Mouse (Mus musculus) heart, adult 2 months (tissue): ENCODE measurements around the gene Vps37b. TPM values are rescaled to one million over a fixed set of nuclear protein-coding genes. Genes with fewer than 3 reads are reported as not detected.

Experiments
- DNase-seq, 2 experiments: peaks; one replicate each; pipeline ENCODE4 v3.0.0; 2021
- H3K27ac ChIP-seq: fragments of 200-600 bp; 2 replicates; pipeline ENCODE4 v1.8.1; 2022
- H3K27me3 ChIP-seq: fragments of 200-500 bp; 2 replicates; pipeline ENCODE4 v1.6.1; 2012; ENCODE audit warnings: mild to moderate bottlenecking, low read length, inconsistent platforms, mixed read lengths; ENCODE audit not compliant: control insufficient read depth, insufficient read depth
- H3K36me3 ChIP-seq: fragments of 200-500 bp; 2 replicates; pipeline ENCODE4 v1.6.1; 2012; ENCODE audit warnings: low read length, inconsistent platforms; ENCODE audit not compliant: control insufficient read depth, insufficient read depth
- H3K4me1 ChIP-seq: fragments of 200-500 bp; 2 replicates; pipeline ENCODE4 v1.6.1; 2011; ENCODE audit warnings: low read length; ENCODE audit not compliant: control insufficient read depth, insufficient read depth
- H3K4me3 ChIP-seq: fragments of 200-600 bp; 2 replicates; pipeline ENCODE4 v1.8.1; 2022
- H3K79me2 ChIP-seq: fragments of 200-500 bp; replicated peaks from 2 replicates; pipeline ENCODE4 v1.6.1; 2012; ENCODE audit warnings: mild to moderate bottlenecking, inconsistent platforms, low read length, moderate library complexity, mixed read lengths; ENCODE audit not compliant: control insufficient read depth, insufficient read depth
- H3K9ac ChIP-seq: fragments of 200-500 bp; 2 replicates; pipeline ENCODE4 v1.6.1; 2012; ENCODE audit warnings: low read depth, mild to moderate bottlenecking, control low read depth, inconsistent platforms, low read length, mixed read lengths
- CTCF ChIP-seq: fragments of 200-600 bp; IDR thresholded peaks from 2 replicates; pipeline ENCODE4 v1.8.1; 2022; ENCODE audit warnings: antibody characterized with exemption, mild to moderate bottlenecking, moderate library complexity
- EP300 ChIP-seq: fragments of 200-500 bp; IDR thresholded peaks from 2 replicates; pipeline ENCODE4 v1.6.1; 2011; ENCODE audit warnings: low read depth, low read length, control low read depth; ENCODE audit not compliant: insufficient read depth
- POLR2A ChIP-seq: fragments of 200-500 bp; IDR thresholded peaks from 2 replicates; pipeline ENCODE4 v1.6.1; 2011; ENCODE audit warnings: mild to moderate bottlenecking, low read depth, low read length, control low read depth; ENCODE audit not compliant: insufficient read depth
- WGBS: fragments of 180-500 bp; shearing (Covaris S2); methylation state at CpG from one replicate; pipeline ENCODE4 v1.1.7; 2018; 5-methylcytosine and 5-hydroxymethylcytosine counted together
- intact Hi-C: fragments of 180-260 bp; cut with DNase I; formaldehyde crosslinking; loops from one replicate; pipeline ENCODE4 v1.15.1; 2025
- polyA plus RNA-seq: library from polyadenylated mRNA; depleted of rRNA; stranded (reverse); fragments of >200 nt; gene quantifications from 2 replicates; pipeline ENCODE4 v1.2.3, GENCODE M21; 2012
- total RNA-seq, 2 experiments: library from RNA; stranded (reverse); gene quantifications; 2 replicates each; pipeline ENCODE4 v1.2.3; 2021

The Vps37b gene
- total and polyA plus RNA-seq, 3 experiments: 16.0 to 22.7 (median 16.7) TPM

DNA sequence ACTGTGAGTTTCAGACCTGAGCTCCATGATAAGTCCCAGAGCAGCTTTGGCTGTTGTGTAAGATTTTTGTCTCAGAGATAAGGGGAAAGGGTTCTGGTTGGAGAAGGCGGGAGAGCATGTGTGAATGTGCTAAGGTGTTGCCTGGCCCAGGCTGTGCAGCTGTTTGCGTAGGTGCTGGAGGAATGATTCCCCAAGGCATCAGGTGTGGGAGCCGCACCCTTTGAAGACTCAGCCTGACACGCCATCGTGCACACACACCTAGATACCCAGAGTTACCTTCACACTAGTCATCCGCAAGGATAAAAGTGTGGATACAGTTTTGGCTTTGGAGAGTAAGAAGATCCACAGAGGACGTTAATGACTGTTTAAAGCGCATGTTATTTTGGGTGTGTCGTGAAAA is 3.3 kb upstream of the Vps37b start:
- H3K4me3 ChIP-seq: no peak overlapping the region
- H3K79me2 ChIP-seq: no peaks in the 10 kb centered on the region
- intact Hi-C loops: loop anchor here (5.0 kb wide), 1 partner anchor 42 kb away; no protein-coding TSS in a partner anchor
- H3K4me1 ChIP-seq: peaks cover 2% of the 10 kb centered on the region
- H3K36me3 ChIP-seq: no peaks in the 10 kb centered on the region
- H3K27ac ChIP-seq: no peak overlapping the region
- TF ChIP-seq EP300 (no peak), POLR2A (no peak), CTCF (no peak)
- no peaks in the 10 kb centered on the region for H3K27me3 ChIP-seq
- no peak overlapping the region for H3K9ac ChIP-seq
- no peak for DNase-seq
- WGBS: 88% methylated on average over 9 of the region's 9 CpGs

DNA sequence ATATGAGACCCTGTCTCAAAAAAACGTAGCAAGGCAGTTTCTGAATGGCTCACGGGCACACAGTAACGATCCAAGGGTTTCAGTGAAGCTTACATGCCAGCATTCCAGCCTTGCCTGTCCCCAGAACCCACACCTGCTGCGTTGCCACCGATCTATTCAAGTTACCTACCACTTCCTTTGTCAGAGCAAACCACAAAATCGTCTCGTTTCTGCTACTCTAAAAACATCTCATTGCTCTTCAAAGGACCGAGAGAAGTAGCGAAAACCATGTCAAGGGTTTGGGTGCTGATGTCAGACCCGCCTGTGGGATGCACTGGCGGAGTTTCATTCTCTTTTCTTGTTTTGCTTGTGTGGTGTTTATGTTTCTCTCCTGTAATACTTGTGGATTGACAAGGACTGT is 2.4 kb upstream of the Vps37b start:
- no peak for DNase-seq
- no peak overlapping the region for H3K27ac ChIP-seq
- H3K36me3 ChIP-seq: peaks cover 2% of the 10 kb centered on the region; the same call in 1 of the 2 replicates
- no peak for TF ChIP-seq CTCF
- TF ChIP-seq POLR2A: no peak
- no peak for TF ChIP-seq EP300
- intact Hi-C loops: no loop called here
- H3K4me1 ChIP-seq: peaks cover 7% of the 10 kb centered on the region
- no peaks in the 10 kb centered on the region for H3K79me2 ChIP-seq
- no peak overlapping the region for H3K4me3 ChIP-seq
- H3K9ac ChIP-seq: no peak overlapping the region
- no peaks in the 10 kb centered on the region for H3K27me3 ChIP-seq
- 70% methylated on average over 11 of the region's 11 CpGs for WGBS

- Histone ChIP-seq H3K9ac (peak overlapping the region; percentile 87), H3K79me2 (peaks cover under 1% of the 10 kb centered on the region), H3K27ac (peak overlapping the region; percentile 94), H3K27me3 (no peaks in the 10 kb centered on the region), H3K36me3 (peaks cover 6% of the 10 kb centered on the region), H3K4me1 (peaks cover 30% of the 10 kb centered on the region), H3K4me3 (peak overlapping the region; percentile 83)
- WGBS: under 1% methylated on average over 26 of the region's 26 CpGs
- intact Hi-C loops: loop anchor here (1.0 kb wide), 1 partner anchor 20 kb away; no protein-coding TSS in a partner anchor
- TF ChIP-seq EP300 (no peak), CTCF (no peak), POLR2A (no peak)
- DNase-seq: peak; percentile 37 to 66
Measured at GRCm38 (mm10) chr5:124031068-124031955, 758 bp downstream of the Vps37b start.

DNA sequence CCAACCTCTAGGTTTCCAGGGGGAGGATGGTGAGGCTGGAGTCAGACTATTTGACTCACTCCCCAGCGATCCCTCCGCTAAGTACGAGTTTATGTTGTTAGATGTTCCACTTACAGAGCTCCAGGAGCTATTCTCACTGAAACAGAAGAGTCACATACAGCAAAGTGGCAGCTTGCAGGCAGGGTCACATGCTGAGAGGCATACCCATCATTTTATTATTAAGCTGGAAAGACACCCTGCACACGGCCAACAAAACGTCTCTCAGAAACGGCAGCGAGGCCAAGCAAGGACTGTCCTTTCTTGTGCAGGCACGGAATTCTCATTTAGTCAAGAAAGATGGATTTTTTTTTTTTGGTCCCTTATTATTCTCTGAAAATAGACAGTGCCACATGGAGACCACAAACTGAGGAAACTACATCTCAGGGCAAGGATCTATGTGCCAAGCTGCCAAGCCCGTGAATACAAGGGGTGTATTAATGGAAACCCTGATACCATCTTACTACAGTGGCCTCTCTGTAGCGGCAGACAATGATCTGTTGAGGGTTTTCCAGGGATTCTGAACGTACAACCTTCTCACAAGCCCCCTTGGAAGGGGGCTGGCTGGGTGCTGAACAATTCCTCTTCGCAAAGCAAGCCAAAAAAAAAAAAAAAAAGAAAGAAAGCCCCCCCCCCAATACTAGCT is 1.5 kb downstream of the Vps37b start:
- intact Hi-C loops: loop anchor here (1.0 kb wide), 1 partner anchor 19 kb away; no protein-coding TSS in a partner anchor
- H3K79me2 ChIP-seq: peaks cover 4% of the 10 kb centered on the region
- H3K27ac ChIP-seq: peak overlapping the region; percentile 94
- H3K4me1 ChIP-seq: peaks cover 37% of the 10 kb centered on the region
- H3K27me3 ChIP-seq: no peaks in the 10 kb centered on the region
- TF ChIP-seq EP300 (no peak), CTCF (no peak), POLR2A (no peak)
- H3K9ac ChIP-seq: peak overlapping the region; percentile 32
- peak overlapping the region; percentile 83 for H3K4me3 ChIP-seq
- WGBS: 19% methylated on average over 12 of the region's 12 CpGs
- H3K36me3 ChIP-seq: peaks cover 7% of the 10 kb centered on the region
- DNase-seq: no peak

GRCm38 (mm10) chr5:124029220-124030035 is 2.6 kb downstream of the Vps37b start:
- 28% methylated on average over 19 of the region's 19 CpGs for WGBS
- H3K27ac ChIP-seq: peak overlapping the region; percentile 94
- H3K9ac ChIP-seq: 0 out of 2 replicates have a peak overlapping the region, but pooled peaks have one; percentile 15
- H3K4me3 ChIP-seq: no peak overlapping the region
- TF ChIP-seq EP300 (no peak), CTCF (no peak), POLR2A (no peak)
- intact Hi-C loops: no loop called here
- peaks cover 45% of the 10 kb centered on the region for H3K4me1 ChIP-seq
- H3K36me3 ChIP-seq: peaks cover 10% of the 10 kb centered on the region
- peaks cover 4% of the 10 kb centered on the region for H3K79me2 ChIP-seq
- no peak for DNase-seq
- H3K27me3 ChIP-seq: no peaks in the 10 kb centered on the region
